Mouse (Mus musculus): ENCODE measurements around the gene Gsg1l. TPM values are rescaled to one million over a fixed set of nuclear protein-coding genes. Genes with fewer than 3 reads are reported as not detected.

The Gsg1l gene
- polyA plus RNA-seq, 1 experiment from 2014 or later: 1.0 TPM

DNA sequence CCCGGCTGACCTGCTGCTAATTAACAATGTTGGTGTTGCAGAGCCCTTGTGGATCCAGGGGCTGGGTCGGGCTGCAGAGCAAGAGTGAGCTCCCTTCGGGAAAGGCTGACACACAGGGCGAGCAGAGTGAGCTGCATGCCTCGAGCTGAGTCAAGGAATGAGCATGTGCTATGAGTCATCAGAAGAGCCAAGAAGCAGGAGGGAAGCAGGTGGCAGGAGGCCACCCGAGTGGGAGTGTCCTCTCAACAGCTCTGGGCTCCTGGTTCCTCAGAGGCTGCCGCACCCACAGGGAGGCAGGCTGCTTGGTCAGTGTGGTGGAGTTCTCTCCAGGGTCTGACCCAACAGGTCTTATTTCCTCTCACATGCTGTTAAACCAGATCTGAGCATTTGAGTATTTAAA, 183.2 kb downstream of the Gsg1l start:
- DNase-seq (ENCODE audit: low spot score): peak; percentile 64
- 27% methylated on average over 7 of the region's 7 CpGs for WGBS
- no peak overlapping the region for H3K9ac ChIP-seq (ENCODE audit: low read length)
- H3K9me3 ChIP-seq (ENCODE audit: control insufficient read depth, low read length): no peaks in the 10 kb centered on the region
- no peak overlapping the region for H3K4me2 ChIP-seq (ENCODE audit: low read length)
- no peak overlapping the region for H3K4me3 ChIP-seq (ENCODE audit: low read depth, low read length)
- H3K36me3 ChIP-seq (ENCODE audit: control insufficient read depth, insufficient read depth, low read length): no peaks in the 10 kb centered on the region
- no peak overlapping the region for H3K27ac ChIP-seq (ENCODE audit: low read depth)
- ATAC-seq (replicated peaks; ENCODE audit: low FRiP score, low TSS enrichment, low read depth): peak; percentile 62
- H3K4me1 ChIP-seq (replicated peaks; ENCODE audit: control insufficient read depth, insufficient read depth, low read length): no peaks in the 10 kb centered on the region
- H3K27me3 ChIP-seq (replicated peaks; ENCODE audit: control insufficient read depth, insufficient read depth, low read length): no peaks in the 10 kb centered on the region

GRCm38 (mm10) chr7:125897059-125897458, 185.2 kb downstream of the Gsg1l start:
- Histone ChIP-seq H3K4me1 (replicated peaks; ENCODE audit: control insufficient read depth, insufficient read depth, low read length) (no peaks in the 10 kb centered on the region), H3K27ac (ENCODE audit: low read depth) (no peak overlapping the region), H3K4me2 (ENCODE audit: low read length) (no peak overlapping the region), H3K4me3 (ENCODE audit: low read depth, low read length) (no peak overlapping the region), H3K27me3 (replicated peaks; ENCODE audit: control insufficient read depth, insufficient read depth, low read length) (no peaks in the 10 kb centered on the region), H3K36me3 (ENCODE audit: control insufficient read depth, insufficient read depth, low read length) (no peaks in the 10 kb centered on the region), H3K9ac (ENCODE audit: low read length) (no peak overlapping the region), H3K9me3 (ENCODE audit: control insufficient read depth, low read length) (no peaks in the 10 kb centered on the region)
- ATAC-seq (replicated peaks; ENCODE audit: low FRiP score, low TSS enrichment, low read depth) (no peak), DNase-seq (ENCODE audit: low spot score) (no peak)
- WGBS: 88% methylated on average over 4 of the region's 4 CpGs

DNA sequence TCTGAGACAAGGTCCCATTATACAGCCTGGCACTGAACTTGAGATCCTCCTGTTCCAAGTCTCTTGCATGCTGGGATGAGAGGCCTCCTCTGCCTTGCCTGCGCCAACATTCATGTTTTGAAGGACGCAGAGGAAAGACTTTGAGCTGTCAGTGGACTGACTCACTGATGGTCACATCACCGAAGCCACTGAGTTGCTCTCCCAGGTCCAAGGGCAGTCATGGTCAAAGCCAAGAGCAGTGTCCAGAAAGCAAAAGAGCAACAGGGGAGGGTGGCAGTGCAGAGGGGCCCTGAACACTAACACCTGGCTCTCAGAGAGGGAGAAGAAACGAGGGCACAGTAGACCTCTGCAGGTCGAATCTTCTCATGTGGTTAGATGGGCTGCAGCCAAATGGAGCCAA, 188.6 kb downstream of the Gsg1l start:
- no peak overlapping the region for H3K27ac ChIP-seq (ENCODE audit: low read depth)
- 97% methylated on average over 5 of the region's 5 CpGs for WGBS
- DNase-seq (ENCODE audit: low spot score) (no peak), ATAC-seq (replicated peaks; ENCODE audit: low FRiP score, low TSS enrichment, low read depth) (no peak)
- no peaks in the 10 kb centered on the region for H3K27me3 ChIP-seq (replicated peaks; ENCODE audit: control insufficient read depth, insufficient read depth, low read length)
- H3K4me3 ChIP-seq (ENCODE audit: low read depth, low read length): no peak overlapping the region
- H3K36me3 ChIP-seq (ENCODE audit: control insufficient read depth, insufficient read depth, low read length): no peaks in the 10 kb centered on the region
- no peaks in the 10 kb centered on the region for H3K9me3 ChIP-seq (ENCODE audit: control insufficient read depth, low read length)
- no peak overlapping the region for H3K4me2 ChIP-seq (ENCODE audit: low read length)
- no peaks in the 10 kb centered on the region for H3K4me1 ChIP-seq (replicated peaks; ENCODE audit: control insufficient read depth, insufficient read depth, low read length)
- no peak overlapping the region for H3K9ac ChIP-seq (ENCODE audit: low read length)

- Histone ChIP-seq H3K27me3 (replicated peaks; ENCODE audit: control insufficient read depth, insufficient read depth, low read length) (no peaks in the 10 kb centered on the region), H3K36me3 (ENCODE audit: control insufficient read depth, insufficient read depth, low read length) (no peaks in the 10 kb centered on the region), H3K9me3 (ENCODE audit: control insufficient read depth, low read length) (no peaks in the 10 kb centered on the region), H3K4me3 (ENCODE audit: low read depth, low read length) (no peak overlapping the region), H3K4me1 (replicated peaks; ENCODE audit: control insufficient read depth, insufficient read depth, low read length) (no peaks in the 10 kb centered on the region), H3K27ac (ENCODE audit: low read depth) (no peak overlapping the region), H3K9ac (ENCODE audit: low read length) (no peak overlapping the region), H3K4me2 (ENCODE audit: low read length) (no peak overlapping the region)
- DNase-seq (ENCODE audit: low spot score) (no peak), ATAC-seq (replicated peaks; ENCODE audit: low FRiP score, low TSS enrichment, low read depth) (no peak)
- WGBS: 63% methylated on average over 12 of the region's 12 CpGs
Measured at GRCm38 (mm10) chr7:125888373-125888772, 193.8 kb downstream of the Gsg1l start.

GRCm38 (mm10) chr7:125887761-125888160, 194.4 kb downstream of the Gsg1l start:
- Histone ChIP-seq H3K9me3 (ENCODE audit: control insufficient read depth, low read length) (no peaks in the 10 kb centered on the region), H3K4me2 (ENCODE audit: low read length) (no peak overlapping the region), H3K4me3 (ENCODE audit: low read depth, low read length) (no peak overlapping the region), H3K27me3 (replicated peaks; ENCODE audit: control insufficient read depth, insufficient read depth, low read length) (no peaks in the 10 kb centered on the region), H3K9ac (ENCODE audit: low read length) (no peak overlapping the region), H3K36me3 (ENCODE audit: control insufficient read depth, insufficient read depth, low read length) (no peaks in the 10 kb centered on the region), H3K27ac (ENCODE audit: low read depth) (no peak overlapping the region), H3K4me1 (replicated peaks; ENCODE audit: control insufficient read depth, insufficient read depth, low read length) (no peaks in the 10 kb centered on the region)
- DNase-seq (ENCODE audit: low spot score): no peak
- 80% methylated on average over 5 of the region's 5 CpGs for WGBS
- no peak for ATAC-seq (replicated peaks; ENCODE audit: low FRiP score, low TSS enrichment, low read depth)

DNA sequence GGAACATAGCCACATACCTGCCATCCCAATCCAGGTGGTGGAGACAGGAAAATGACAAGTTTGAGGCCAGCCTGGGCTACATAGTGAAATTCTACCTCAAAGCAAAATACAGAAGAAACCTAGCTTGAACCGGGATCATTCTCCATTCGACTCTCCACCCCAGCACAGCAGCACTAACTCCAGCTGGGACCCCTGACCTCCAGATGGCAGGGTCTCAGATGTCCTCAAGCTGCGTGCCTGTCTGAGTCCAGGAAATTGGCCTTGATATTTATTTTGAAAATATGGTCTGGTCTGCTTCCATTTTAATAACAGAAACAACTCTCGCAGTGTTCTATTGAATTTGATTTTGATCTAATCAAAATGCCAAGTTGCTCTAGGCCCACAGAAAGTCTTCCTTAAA, 195.1 kb downstream of the Gsg1l start:
- no peaks in the 10 kb centered on the region for H3K9me3 ChIP-seq (ENCODE audit: control insufficient read depth, low read length)
- no peak for DNase-seq (ENCODE audit: low spot score)
- H3K27me3 ChIP-seq (replicated peaks; ENCODE audit: control insufficient read depth, insufficient read depth, low read length): no peaks in the 10 kb centered on the region
- H3K4me1 ChIP-seq (replicated peaks; ENCODE audit: control insufficient read depth, insufficient read depth, low read length): no peaks in the 10 kb centered on the region
- no peak for ATAC-seq (replicated peaks; ENCODE audit: low FRiP score, low TSS enrichment, low read depth)
- H3K4me3 ChIP-seq (ENCODE audit: low read depth, low read length): no peak overlapping the region
- H3K9ac ChIP-seq (ENCODE audit: low read length): no peak overlapping the region
- WGBS: 44% methylated on average over 4 of the region's 4 CpGs
- no peaks in the 10 kb centered on the region for H3K36me3 ChIP-seq (ENCODE audit: control insufficient read depth, insufficient read depth, low read length)
- no peak overlapping the region for H3K27ac ChIP-seq (ENCODE audit: low read depth)
- no peak overlapping the region for H3K4me2 ChIP-seq (ENCODE audit: low read length)

DNA sequence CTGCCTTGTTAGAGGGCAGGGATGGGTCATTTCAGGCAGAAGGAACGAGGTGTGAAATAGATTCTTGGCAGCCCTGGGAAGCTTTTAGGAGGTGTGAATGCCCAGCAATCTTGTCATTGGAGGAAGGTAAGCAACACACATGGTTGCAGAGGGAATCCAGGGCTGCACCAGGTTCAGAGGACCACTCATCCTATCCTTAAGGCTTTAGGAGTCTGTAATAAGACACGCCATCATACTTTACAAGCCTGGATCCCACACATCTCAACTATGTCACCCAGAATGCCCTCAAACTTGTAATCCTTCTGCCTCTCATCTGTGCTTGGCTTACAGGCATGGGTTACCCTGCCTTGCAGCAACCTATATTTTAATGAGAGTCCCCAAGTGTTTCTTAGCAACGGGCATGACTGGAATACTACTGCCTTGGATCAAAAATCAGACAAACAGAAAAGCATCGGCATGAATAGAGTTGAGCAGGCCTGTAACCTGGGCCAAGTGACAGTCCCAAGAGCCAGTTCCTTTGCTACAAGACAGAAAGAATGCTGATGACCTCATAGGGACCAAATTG, 196.0 kb downstream of the Gsg1l start:
- no peak for ATAC-seq (replicated peaks; ENCODE audit: low FRiP score, low TSS enrichment, low read depth)
- no peak overlapping the region for H3K27ac ChIP-seq (ENCODE audit: low read depth)
- DNase-seq (ENCODE audit: low spot score): no peak
- H3K4me2 ChIP-seq (ENCODE audit: low read length): no peak overlapping the region
- H3K9me3 ChIP-seq (ENCODE audit: control insufficient read depth, low read length): no peaks in the 10 kb centered on the region
- H3K36me3 ChIP-seq (ENCODE audit: control insufficient read depth, insufficient read depth, low read length): no peaks in the 10 kb centered on the region
- WGBS: 68% methylated on average over 4 of the region's 4 CpGs
- H3K27me3 ChIP-seq (replicated peaks; ENCODE audit: control insufficient read depth, insufficient read depth, low read length): no peaks in the 10 kb centered on the region
- no peaks in the 10 kb centered on the region for H3K4me1 ChIP-seq (replicated peaks; ENCODE audit: control insufficient read depth, insufficient read depth, low read length)
- H3K9ac ChIP-seq (ENCODE audit: low read length): no peak overlapping the region
- H3K4me3 ChIP-seq (ENCODE audit: low read depth, low read length): no peak overlapping the region

- no peak for ATAC-seq (replicated peaks; ENCODE audit: low FRiP score, low TSS enrichment, low read depth)
- no peak overlapping the region for H3K4me3 ChIP-seq (ENCODE audit: low read depth, low read length)
- H3K27ac ChIP-seq (ENCODE audit: low read depth): no peak overlapping the region
- DNase-seq (ENCODE audit: low spot score): no peak
- no peaks in the 10 kb centered on the region for H3K36me3 ChIP-seq (ENCODE audit: control insufficient read depth, insufficient read depth, low read length)
- no peaks in the 10 kb centered on the region for H3K9me3 ChIP-seq (ENCODE audit: control insufficient read depth, low read length)
- no peaks in the 10 kb centered on the region for H3K4me1 ChIP-seq (replicated peaks; ENCODE audit: control insufficient read depth, insufficient read depth, low read length)
- H3K27me3 ChIP-seq (replicated peaks; ENCODE audit: control insufficient read depth, insufficient read depth, low read length): no peaks in the 10 kb centered on the region
- no peak overlapping the region for H3K9ac ChIP-seq (ENCODE audit: low read length)
- H3K4me2 ChIP-seq (ENCODE audit: low read length): no peak overlapping the region
- 77% methylated on average over 2 of the region's 2 CpGs for WGBS
Measured at GRCm38 (mm10) chr7:125883232-125883631, 199.0 kb downstream of the Gsg1l start.

DNA sequence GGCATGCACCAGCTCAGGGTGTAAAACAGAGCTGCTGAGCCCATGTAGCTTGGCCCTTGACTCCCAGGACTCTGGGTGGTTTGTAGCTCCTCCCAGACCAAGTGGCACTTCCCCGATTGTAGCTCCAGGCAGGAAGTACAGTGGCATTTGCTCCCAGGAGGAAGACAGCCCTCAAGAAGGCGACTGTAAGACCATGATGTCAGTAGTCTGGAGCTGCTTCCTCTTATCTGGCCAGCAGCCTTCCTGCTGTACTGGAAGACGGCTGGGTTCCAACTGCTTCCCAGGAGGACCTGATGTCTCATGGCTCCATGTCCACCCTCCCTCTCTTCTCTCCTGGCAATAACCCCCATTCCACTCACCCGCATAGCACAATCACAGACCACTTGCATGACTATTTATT, 204.2 kb downstream of the Gsg1l start:
- DNase-seq (ENCODE audit: low spot score) (no peak), ATAC-seq (replicated peaks; ENCODE audit: low FRiP score, low TSS enrichment, low read depth) (no peak)
- no peaks in the 10 kb centered on the region for H3K27me3 ChIP-seq (replicated peaks; ENCODE audit: control insufficient read depth, insufficient read depth, low read length)
- no peak overlapping the region for H3K4me2 ChIP-seq (ENCODE audit: low read length)
- no peak overlapping the region for H3K27ac ChIP-seq (ENCODE audit: low read depth)
- H3K36me3 ChIP-seq (ENCODE audit: control insufficient read depth, insufficient read depth, low read length): no peaks in the 10 kb centered on the region
- no peak overlapping the region for H3K9ac ChIP-seq (ENCODE audit: low read length)
- 0 out of 2 replicates have a peak, but pooled peaks cover 4% of the 10 kb centered on the region for H3K4me1 ChIP-seq (replicated peaks; ENCODE audit: control insufficient read depth, insufficient read depth, low read length)
- 67% methylated on average over 4 of the region's 4 CpGs for WGBS
- H3K9me3 ChIP-seq (ENCODE audit: control insufficient read depth, low read length): no peaks in the 10 kb centered on the region
- no peak overlapping the region for H3K4me3 ChIP-seq (ENCODE audit: low read depth, low read length)
